Mouse (Mus musculus) MEL (cell line): ENCODE measurements around the gene Cxcr1. TPM values are rescaled to one million over a fixed set of nuclear protein-coding genes. Genes with fewer than 3 reads are reported as not detected.

Experiments used
- DNase-seq: peaks from one replicate; pipeline ENCODE4 v3.0.0; 2011; ENCODE audit warnings: low read depth, low spot score
- H3K27ac ChIP-seq: 2 replicates; pipeline ENCODE4 v1.5.1; 2012; ENCODE audit warnings: low read depth, mild to moderate bottlenecking, control low read depth, low read length, moderate library complexity; ENCODE audit not compliant: control insufficient read depth
- H3K27me3 ChIP-seq, 2 experiments: fragments of 150-350 bp in 1 of 2; sonication (generic) in 1 of 2; 2 replicates each; pipeline ENCODE4 v1.6.1; 2012; ENCODE audit warnings: low read length in 2 of 2, mild to moderate bottlenecking in 2 of 2, improper control_type of control experiment in 1 of 2, moderate library complexity in 1 of 2; ENCODE audit not compliant: insufficient read depth in 2 of 2, control insufficient read depth in 1 of 2
- H3K36me3 ChIP-seq, 2 experiments: 2 replicates each; pipeline ENCODE4 v1.6.1; 2012 to 2014; ENCODE audit warnings: low read length in 2 of 2, improper control_type of control experiment in 1 of 2, inconsistent platforms in 1 of 2, mild to moderate bottlenecking in 1 of 2; ENCODE audit not compliant: insufficient read depth in 2 of 2, control insufficient read depth in 1 of 2
- H3K4me1 ChIP-seq, 2 experiments: fragments of 150-350 bp in 1 of 2; sonication (generic) in 1 of 2; 2 replicates each; pipeline ENCODE4 v1.6.1; 2012; ENCODE audit warnings: low read length in 2 of 2, improper control_type of control experiment in 1 of 2, mild to moderate bottlenecking in 1 of 2; ENCODE audit not compliant: insufficient read depth in 2 of 2, control insufficient read depth in 1 of 2
- H3K4me3 ChIP-seq, 2 experiments: fragments of 150-350 bp in 1 of 2; sonication (generic) in 1 of 2; 2 replicates each; pipeline ENCODE4 v1.5.1; 2012; ENCODE audit warnings: low read depth in 2 of 2, low read length in 2 of 2, mild to moderate bottlenecking in 2 of 2, moderate library complexity in 2 of 2, control low read depth in 1 of 2, improper control_type of control experiment in 1 of 2; ENCODE audit not compliant: control insufficient read depth in 1 of 2, insufficient read depth in 1 of 2
- H3K79me2 ChIP-seq: 2 replicates; pipeline ENCODE4 v1.6.1; 2012; ENCODE audit warnings: mild to moderate bottlenecking, low read length, moderate library complexity; ENCODE audit not compliant: control insufficient read depth, poor library complexity, insufficient read depth
- H3K9ac ChIP-seq: 2 replicates; pipeline ENCODE4 v1.6.1; 2012; ENCODE audit warnings: low read depth, mild to moderate bottlenecking, control low read depth, low read length, moderate library complexity; ENCODE audit not compliant: control insufficient read depth, poor library complexity, severe bottlenecking
- H3K9me3 ChIP-seq: fragments of 150-350 bp; sonication (generic); replicated peaks from 2 replicates; pipeline ENCODE4 v1.6.1; 2012; ENCODE audit warnings: mild to moderate bottlenecking, low read length, improper control_type of control experiment, moderate library complexity; ENCODE audit not compliant: insufficient read depth
- BHLHE40 ChIP-seq: IDR thresholded peaks from 2 replicates; pipeline ENCODE4 v1.6.1; 2012; ENCODE audit warnings: low read depth, mild to moderate bottlenecking, inconsistent platforms, low read length, improper control_type of control experiment, borderline replicate concordance
- CHD1 ChIP-seq: IDR thresholded peaks from 2 replicates; pipeline ENCODE4 v1.6.1; 2012; ENCODE audit warnings: low read depth, mild to moderate bottlenecking, inconsistent platforms, low read length, improper control_type of control experiment
- CHD2 ChIP-seq: IDR thresholded peaks from 2 replicates; pipeline ENCODE4 v1.6.1; 2011; ENCODE audit warnings: low read length, improper control_type of control experiment
- CTCF ChIP-seq, 3 experiments: IDR thresholded peaks in 2 of 3; conservative IDR thresholded peaks in 1 of 3; 2 replicates each; pipeline ENCODE4 v1.5.1; 2011 to 2012; ENCODE audit warnings: low read length in 3 of 3, low read depth in 2 of 3, mild to moderate bottlenecking in 2 of 3, improper control_type of control experiment in 1 of 3, inconsistent platforms in 1 of 3, mixed read lengths in 1 of 3, moderate library complexity in 1 of 3; ENCODE audit not compliant: control insufficient read depth in 1 of 3, insufficient read depth in 1 of 3, poor library complexity in 1 of 3, severe bottlenecking in 1 of 3
- E2F4 ChIP-seq: IDR thresholded peaks from 2 replicates; pipeline ENCODE4 v1.6.1; 2011; ENCODE audit warnings: low read depth, low read length, improper control_type of control experiment, borderline replicate concordance
- ELF1 ChIP-seq: IDR thresholded peaks from 2 replicates; pipeline ENCODE4 v1.6.1; 2014; ENCODE audit warnings: low read depth, mild to moderate bottlenecking, inconsistent platforms, low read length, improper control_type of control experiment, moderate library complexity
- EP300 ChIP-seq, 2 experiments: IDR thresholded peaks; 2 replicates each; pipeline ENCODE4 v1.6.1; 2011; ENCODE audit warnings: improper control_type of control experiment in 2 of 2, low read length in 2 of 2, low read depth in 1 of 2, mild to moderate bottlenecking in 1 of 2
- ETS1 ChIP-seq: IDR thresholded peaks from 2 replicates; pipeline ENCODE4 v1.6.1; 2012; ENCODE audit warnings: low read depth, mild to moderate bottlenecking, inconsistent platforms, low read length, improper control_type of control experiment, moderate library complexity
- GABPA ChIP-seq: IDR thresholded peaks from 2 replicates; pipeline ENCODE4 v1.6.1; 2012; ENCODE audit warnings: low read depth, mild to moderate bottlenecking, inconsistent platforms, low read length, improper control_type of control experiment, moderate library complexity
- GATA1 ChIP-seq: IDR thresholded peaks from 2 replicates; pipeline ENCODE4 v1.6.1; 2011; ENCODE audit warnings: low read depth, low read length, improper control_type of control experiment
- HCFC1 ChIP-seq: IDR thresholded peaks from 2 replicates; pipeline ENCODE4 v1.6.1; 2012; ENCODE audit warnings: low read depth, mild to moderate bottlenecking, inconsistent platforms, low read length, improper control_type of control experiment, moderate library complexity
- JUND ChIP-seq: IDR thresholded peaks from 2 replicates; pipeline ENCODE4 v1.6.1; 2011; ENCODE audit warnings: low read depth, mild to moderate bottlenecking, improper control_type of control experiment, low read length
- KAT2A ChIP-seq: conservative IDR thresholded peaks from 2 replicates; pipeline ENCODE4 v1.6.1; 2012; ENCODE audit warnings: low read depth, low read length, improper control_type of control experiment, inconsistent platforms
- MAFK ChIP-seq: IDR thresholded peaks from 2 replicates; pipeline ENCODE4 v1.6.1; 2011; ENCODE audit warnings: low read depth, mild to moderate bottlenecking, low read length, improper control_type of control experiment, borderline replicate concordance
- MAX ChIP-seq: IDR thresholded peaks from 2 replicates; pipeline ENCODE4 v1.6.1; 2011; ENCODE audit warnings: low read length, improper control_type of control experiment
- MAZ ChIP-seq: IDR thresholded peaks from 2 replicates; pipeline ENCODE4 v1.6.1; 2012; ENCODE audit warnings: low read depth, mild to moderate bottlenecking, inconsistent platforms, low read length, improper control_type of control experiment
- MEF2A ChIP-seq: IDR thresholded peaks from 2 replicates; pipeline ENCODE4 v1.6.1; 2014; ENCODE audit warnings: low read depth, mild to moderate bottlenecking, inconsistent platforms, low read length, improper control_type of control experiment; ENCODE audit not compliant: poor library complexity, insufficient replicate concordance, severe bottlenecking; ENCODE audit errors: extremely low read depth
- MXI1 ChIP-seq: IDR thresholded peaks from 2 replicates; pipeline ENCODE4 v1.6.1; 2011; ENCODE audit warnings: mild to moderate bottlenecking, low read depth, low read length, improper control_type of control experiment
- MYB ChIP-seq: IDR thresholded peaks from 2 replicates; pipeline ENCODE4 v1.6.1; 2011; ENCODE audit warnings: mild to moderate bottlenecking, low read depth, low read length, improper control_type of control experiment
- NELFE ChIP-seq: IDR thresholded peaks from 2 replicates; pipeline ENCODE4 v1.6.1; 2011; ENCODE audit warnings: low read depth, low read length, improper control_type of control experiment
- NRF1 ChIP-seq: IDR thresholded peaks from 2 replicates; pipeline ENCODE4 v1.6.1; 2014; ENCODE audit warnings: low read depth, mild to moderate bottlenecking, inconsistent platforms, low read length, improper control_type of control experiment, moderate library complexity; ENCODE audit not compliant: poor library complexity, insufficient read depth, severe bottlenecking
- POLR2A ChIP-seq, 2 experiments: IDR thresholded peaks; 2 replicates each; pipeline ENCODE4 v1.6.1; 2011 to 2012; ENCODE audit warnings: low read length in 2 of 2, mild to moderate bottlenecking in 2 of 2, control low read depth in 1 of 2, improper control_type of control experiment in 1 of 2, low read depth in 1 of 2, moderate library complexity in 1 of 2; ENCODE audit not compliant: control insufficient read depth in 1 of 2, insufficient read depth in 1 of 2, poor library complexity in 1 of 2
- POLR2AphosphoS2 ChIP-seq: IDR thresholded peaks from 2 replicates; pipeline ENCODE4 v1.6.1; 2011; ENCODE audit warnings: low read length, improper control_type of control experiment
- POLR2AphosphoS5 ChIP-seq: IDR thresholded peaks from 2 replicates; pipeline ENCODE4 v1.6.1; 2012; ENCODE audit warnings: low read depth, borderline replicate concordance, mild to moderate bottlenecking, inconsistent platforms, low read length, moderate library complexity, mixed read lengths
- RAD21 ChIP-seq: IDR thresholded peaks from 2 replicates; pipeline ENCODE4 v1.6.1; 2011; ENCODE audit warnings: mild to moderate bottlenecking, low read depth, low read length, improper control_type of control experiment
- RCOR1 ChIP-seq: IDR thresholded peaks from 2 replicates; pipeline ENCODE4 v1.6.1; 2012; ENCODE audit warnings: low read depth, mild to moderate bottlenecking, inconsistent platforms, low read length, improper control_type of control experiment
- SIN3A ChIP-seq: IDR thresholded peaks from 2 replicates; pipeline ENCODE4 v1.6.1; 2012; ENCODE audit warnings: low read length, improper control_type of control experiment, inconsistent platforms
- SMC3 ChIP-seq: IDR thresholded peaks from 2 replicates; pipeline ENCODE4 v1.6.1; 2011; ENCODE audit warnings: low read depth, low read length, improper control_type of control experiment
- TAL1 ChIP-seq: IDR thresholded peaks from 2 replicates; pipeline ENCODE4 v1.6.1; 2012; ENCODE audit warnings: mild to moderate bottlenecking, inconsistent platforms, low read length, moderate library complexity, mixed read lengths
- TBP ChIP-seq: IDR thresholded peaks from 2 replicates; pipeline ENCODE4 v1.8.0; 2011; ENCODE audit warnings: low read depth, low read length, improper control_type of control experiment
- TCF12 ChIP-seq: IDR thresholded peaks from 2 replicates; pipeline ENCODE4 v1.6.1; 2014; ENCODE audit warnings: low read depth, mild to moderate bottlenecking, inconsistent platforms, low read length, improper control_type of control experiment, moderate library complexity
- UBTF ChIP-seq: IDR thresholded peaks from 2 replicates; pipeline ENCODE4 v1.6.1; 2012; ENCODE audit warnings: low read depth, mild to moderate bottlenecking, inconsistent platforms, low read length, improper control_type of control experiment, moderate library complexity, borderline replicate concordance; ENCODE audit not compliant: insufficient read depth
- USF1 ChIP-seq: IDR thresholded peaks from 2 replicates; pipeline ENCODE4 v1.6.1; 2014; ENCODE audit warnings: low read depth, mild to moderate bottlenecking, inconsistent platforms, low read length, improper control_type of control experiment, moderate library complexity
- USF2 ChIP-seq, 2 experiments: IDR thresholded peaks; 2 replicates each; pipeline ENCODE4 v1.6.1; 2011 to 2012; ENCODE audit warnings: improper control_type of control experiment in 2 of 2, low read length in 2 of 2, borderline replicate concordance in 1 of 2, inconsistent platforms in 1 of 2, low read depth in 1 of 2, mild to moderate bottlenecking in 1 of 2; ENCODE audit not compliant: insufficient read depth in 1 of 2
- ZC3H11A ChIP-seq: IDR thresholded peaks from 2 replicates; pipeline ENCODE4 v1.6.1; 2012; ENCODE audit warnings: low read depth, mild to moderate bottlenecking, inconsistent platforms, low read length, improper control_type of control experiment
- ZKSCAN1 ChIP-seq: IDR thresholded peaks from 2 replicates; pipeline ENCODE4 v1.6.1; 2012; ENCODE audit warnings: low read depth, mild to moderate bottlenecking, inconsistent platforms, low read length, improper control_type of control experiment, moderate library complexity
- ZMIZ1 ChIP-seq: IDR thresholded peaks from 2 replicates; pipeline ENCODE4 v1.6.1; 2012; ENCODE audit warnings: low read depth, mild to moderate bottlenecking, inconsistent platforms, low read length, improper control_type of control experiment, moderate library complexity
- ZNF384 ChIP-seq: IDR thresholded peaks from 2 replicates; pipeline ENCODE4 v1.6.1; 2012; ENCODE audit warnings: low read depth, mild to moderate bottlenecking, inconsistent platforms, low read length, improper control_type of control experiment
- polyA plus RNA-seq, 2 experiments: library from polyadenylated mRNA; stranded (reverse) in 1 of 2; unstranded in 1 of 2; fragments of >175 nt in 1 of 2; fragments of >200 nt in 1 of 2; gene quantifications; 2 replicates each; pipeline versions ENCODE4 v1.2.1 to v1.2.4; 2012; ENCODE audit warnings: low replicate concordance in 2 of 2, low read depth in 1 of 2; ENCODE audit not compliant: insufficient read length in 2 of 2, insufficient read depth in 1 of 2, missing spikeins in 1 of 2
- total RNA-seq: library from RNA; depleted of rRNA; stranded (reverse); fragments of 300-350 nt; gene quantifications from 2 replicates; pipeline ENCODE4 v1.2.3, GENCODE M21; 2012

Cxcr1 gene
- total and polyA plus RNA-seq, 3 experiments = not detected

GRCm38 (mm10) chr1:74172722-74173121, 21.7 kb downstream of the Cxcr1 start:
- Histone ChIP-seq H3K4me1 (peaks cover 3 to 12% of the 10 kb centered on the region in 2 experiments; a peak in 3 of 4 replicates), H3K79me2 (no peaks in the 10 kb centered on the region), H3K36me3 (peaks cover 0 to 27% of the 10 kb centered on the region in 2 experiments; a peak in 2 of 4 replicates), H3K27ac (peak overlapping the region; percentile 32; the same call in 1 of the 2 replicates), H3K9me3 (no peaks in the 10 kb centered on the region), H3K9ac (no peak overlapping the region), H3K4me3 (peak overlapping the region in 1 of 2 experiments; percentile 30; a peak in 2 of 4 replicates), H3K27me3 (no peaks in the 10 kb centered on the region)
- DNase-seq = peak; percentile 76
- TF ChIP-seq MAX = no peak
- peak; percentile 96 for TF ChIP-seq EP300 (IDR thresholded peaks at IDR 0.05; ENCODE audit: low read depth in 1 of 2, low read length in 2 of 2)
- TF ChIP-seq ZC3H11A = no peak
- TF ChIP-seq CTCF (IDR thresholded peaks at IDR 0.05 in 2 of 3, conservative IDR thresholded peaks at IDR 0.05 in 1 of 3; ENCODE audit: control insufficient read depth in 1 of 3, insufficient read depth in 1 of 3, low read depth in 2 of 3, low read length in 3 of 3, poor library complexity in 1 of 3, severe bottlenecking in 1 of 3) = no peak
- no peak for TF ChIP-seq UBTF
- TF ChIP-seq POLR2A (IDR thresholded peaks at IDR 0.05; ENCODE audit: control insufficient read depth in 1 of 2, insufficient read depth in 1 of 2, low read depth in 1 of 2, low read length in 2 of 2, poor library complexity in 1 of 2) = no peak
- peak; percentile 52 for TF ChIP-seq TAL1
- no peak for TF ChIP-seq ELF1
- TF ChIP-seq E2F4 = no peak
- TF ChIP-seq BHLHE40 = no peak
- no peak for TF ChIP-seq NELFE
- TF ChIP-seq MAZ = peak; percentile 74
- TF ChIP-seq JUND = no peak
- peak; percentile 76; the same call in 1 of the 2 replicates for TF ChIP-seq RCOR1
- peak; percentile 56 for TF ChIP-seq SIN3A
- TF ChIP-seq ETS1 = peak; percentile 68
- peak; percentile 91 for TF ChIP-seq TCF12
- peak; percentile 78 for TF ChIP-seq ZNF384
- TF ChIP-seq GABPA = no peak
- no peak for TF ChIP-seq ZKSCAN1
- no peak for TF ChIP-seq CHD1
- no peak for TF ChIP-seq MYB
- TF ChIP-seq KAT2A = no peak
- no peak for TF ChIP-seq ZMIZ1
- no peak for TF ChIP-seq USF1
- no peak for TF ChIP-seq MEF2A
- TF ChIP-seq CHD2 = no peak
- no peak for TF ChIP-seq POLR2AphosphoS5
- no peak for TF ChIP-seq USF2 (IDR thresholded peaks at IDR 0.05; ENCODE audit: borderline replicate concordance in 1 of 2, insufficient read depth in 1 of 2, low read depth in 1 of 2, low read length in 2 of 2)
- TF ChIP-seq GATA1 = peak; percentile 93
- no peak for TF ChIP-seq TBP
- TF ChIP-seq RAD21 = no peak
- no peak for TF ChIP-seq MXI1
- TF ChIP-seq MAFK = no peak
- TF ChIP-seq NRF1 = no peak
- TF ChIP-seq POLR2AphosphoS2 = no peak
- TF ChIP-seq HCFC1 = no peak
- TF ChIP-seq SMC3 = no peak
